Mouse (Mus musculus): Measurements from ENCODE around the gene Srrm4.

DNA sequence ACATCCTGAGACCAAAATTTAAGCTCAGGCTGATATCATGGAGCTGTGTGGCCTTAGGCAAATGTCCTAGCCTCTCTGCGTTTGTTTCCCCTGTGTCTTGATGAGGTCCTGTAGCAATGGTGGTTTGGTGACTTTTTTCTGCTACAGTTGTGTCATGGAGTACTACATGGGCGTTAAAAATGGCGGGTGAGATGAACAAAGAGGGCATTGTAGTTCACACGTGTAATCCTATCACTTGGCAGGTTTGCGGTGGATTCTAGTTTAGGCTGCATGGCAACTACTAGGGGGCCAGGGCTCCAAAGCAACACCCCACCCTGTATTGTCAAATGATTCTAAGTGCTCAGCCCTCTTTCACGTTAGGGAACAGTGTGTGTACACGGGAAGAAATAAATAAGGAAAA lies 21.1 kb downstream of the Srrm4 start:
- TF ChIP-seq POLR2A (IDR thresholded peaks at IDR 0.05; ENCODE audit: borderline replicate concordance, low read depth, low read length) (no peak), CTCF (IDR thresholded peaks at IDR 0.05; ENCODE audit: low read depth, low read length) (no peak)
